Mouse (Mus musculus): ENCODE measurements at regions not wholly inside any gene's neighbourhood (a gene's known extent, or its start where the extent isn't known, plus 50 kb on each side); places are given as distances from the start of the nearest gene placed in this dataset.

GRCm38 (mm10) chr2:143133931-143134330, 55.7 kb downstream of the Otor start:
- intact Hi-C loops (cut with DNase I): no loop called here
- DNase-seq: no peak

DNA sequence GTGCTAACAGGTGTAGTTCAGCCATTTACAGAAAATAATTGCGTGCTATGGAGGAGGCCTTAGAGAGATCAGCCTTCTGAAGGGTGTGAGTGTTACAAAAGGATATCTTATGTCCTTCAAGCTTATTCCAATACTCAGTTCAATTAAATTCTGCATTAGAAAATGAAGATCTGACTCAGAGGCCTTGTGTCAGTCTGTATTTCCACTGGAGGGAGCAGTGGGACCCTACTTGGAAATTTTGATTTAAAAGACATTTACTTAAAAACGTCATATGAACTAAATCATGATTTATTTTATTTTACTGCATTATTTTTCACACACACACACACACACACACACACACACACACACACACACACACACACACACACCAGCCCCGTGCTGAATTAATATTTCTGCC, 70.9 kb downstream of the Otor start:
- DNase-seq: no peak
- intact Hi-C loops (cut with DNase I): no loop called here

- DNase-seq: no peak
- intact Hi-C loops (cut with DNase I): no loop called here
Observed at GRCm38 (mm10) chr2:143164081-143164984, 86.1 kb downstream of the Otor start.

DNA sequence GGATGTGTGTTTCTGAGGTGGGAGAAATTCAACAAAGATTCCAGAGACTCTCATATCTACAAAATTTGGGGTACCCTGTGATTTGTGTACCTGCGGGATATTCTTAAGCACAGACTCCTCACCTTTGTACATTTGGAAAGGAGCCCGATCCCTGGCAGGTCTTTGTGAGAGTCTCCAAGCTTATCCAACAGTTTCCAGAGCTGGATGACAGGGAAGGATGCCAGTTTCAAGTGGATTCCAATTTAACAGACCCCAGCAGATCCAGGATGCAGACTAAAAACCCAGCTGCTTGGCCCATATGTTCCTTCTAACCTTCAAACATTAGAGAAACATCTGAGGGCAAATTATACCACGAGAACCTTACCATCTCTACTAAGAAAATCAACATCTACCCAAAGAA, 88.5 kb downstream of the Otor start:
- DNase-seq: no peak
- intact Hi-C loops (cut with DNase I): no loop called here

DNA sequence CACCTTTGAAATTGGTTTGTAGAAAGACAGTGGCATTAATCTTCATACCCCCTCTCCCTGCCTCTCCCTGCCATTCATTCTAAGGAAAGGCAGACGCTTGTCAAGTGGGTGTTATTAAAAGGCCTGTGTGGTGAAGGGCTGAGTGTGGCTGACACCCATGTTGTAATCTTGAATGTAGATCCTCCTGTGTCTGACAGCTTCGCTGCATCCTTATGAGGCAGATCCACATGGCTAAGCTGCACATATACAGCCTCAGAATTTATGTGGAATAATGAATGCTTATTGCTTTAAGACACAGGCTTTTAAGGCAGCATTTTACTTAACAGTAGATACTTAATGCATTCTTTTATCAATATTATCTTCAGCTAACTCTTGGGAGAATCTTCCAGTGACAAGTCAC, 92.4 kb downstream of the Otor start:
- intact Hi-C loops (cut with DNase I): no loop called here
- DNase-seq: no peak

DNA sequence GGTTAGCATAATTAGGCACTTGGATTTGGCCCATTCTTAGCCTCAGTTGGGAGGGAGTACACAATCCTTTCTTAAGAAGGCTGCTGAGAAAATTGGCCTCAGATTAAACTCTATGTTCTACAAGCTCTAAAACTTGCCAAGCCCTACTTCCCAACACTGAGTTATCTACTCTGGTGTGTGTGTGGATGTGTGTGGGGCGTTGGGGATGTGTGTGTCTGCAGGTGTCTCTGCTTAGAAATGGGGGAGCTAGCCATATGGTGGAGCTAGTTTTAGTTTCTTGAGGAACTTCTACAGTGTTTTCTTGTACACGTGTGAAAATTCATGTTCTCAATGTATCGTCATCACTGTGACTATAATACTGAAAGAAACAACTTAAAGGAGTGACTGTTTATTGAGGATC, 106.3 kb downstream of the Otor start:
- intact Hi-C loops (cut with DNase I): loop anchor here (1.0 kb wide), 1 partner anchor 38 kb away; no protein-coding TSS in a partner anchor

GRCm38 (mm10) chr2:143192256-143193164, 114.2 kb downstream of the Otor start:
- intact Hi-C loops (cut with DNase I): no loop called here
- DNase-seq: no peak

More for the DNA sequence above, 106.3 kb downstream of the Otor start:
- DNase-seq: no peak

DNA sequence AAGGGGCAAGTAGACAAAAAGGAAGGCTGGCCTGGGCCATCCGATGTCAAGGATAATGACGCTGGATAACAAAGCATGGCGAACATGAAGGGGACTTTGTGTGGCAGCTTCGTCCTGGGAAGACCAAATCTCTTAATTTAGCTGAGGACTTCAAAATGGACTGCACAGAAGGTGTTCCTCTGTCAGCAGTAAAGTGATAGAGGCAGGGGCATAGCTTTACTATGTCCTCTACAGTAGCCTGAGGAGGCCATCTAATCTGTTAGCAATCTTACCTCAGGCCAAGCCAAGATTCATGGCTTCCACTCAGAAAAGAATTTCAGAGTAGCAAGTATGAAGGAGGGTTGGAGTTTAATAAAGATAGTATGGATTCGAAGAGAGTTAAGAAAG, 114.9 kb downstream of the Otor start:
- intact Hi-C loops (cut with DNase I): no loop called here
- DNase-seq: no peak

DNA sequence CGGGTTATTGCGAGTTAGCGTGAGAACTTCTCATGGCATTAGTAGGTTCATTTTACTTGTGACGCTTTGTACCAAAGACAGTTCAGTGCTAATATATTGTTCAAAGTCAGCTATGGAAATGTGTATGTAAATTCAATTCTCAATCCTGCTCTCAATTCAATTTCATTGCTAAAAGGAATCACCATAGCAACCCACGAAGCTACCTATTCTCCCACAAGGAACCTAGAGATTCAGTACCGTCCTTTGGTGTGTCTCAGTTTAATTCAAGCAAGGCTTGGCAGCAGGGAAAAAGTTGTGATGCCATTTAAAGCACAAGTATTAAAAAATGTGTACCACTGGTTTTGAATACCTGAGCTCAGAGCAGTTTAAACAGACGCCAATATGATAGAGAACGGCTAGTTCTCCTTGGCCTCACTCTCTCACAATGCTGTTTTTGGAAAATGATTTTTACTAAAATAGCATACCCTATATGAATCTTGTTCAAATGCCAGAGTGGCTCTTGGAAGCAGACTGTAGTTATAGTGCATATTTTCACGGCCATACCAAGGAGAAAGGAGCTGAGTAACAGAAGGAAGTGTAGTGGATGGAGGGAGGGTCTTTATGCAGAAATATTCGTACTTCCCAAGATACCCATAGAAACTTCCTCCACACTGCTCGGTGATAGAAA, 121.4 kb downstream of the Otor start:
- intact Hi-C loops (cut with DNase I): no loop called here
- no peak for DNase-seq

DNA sequence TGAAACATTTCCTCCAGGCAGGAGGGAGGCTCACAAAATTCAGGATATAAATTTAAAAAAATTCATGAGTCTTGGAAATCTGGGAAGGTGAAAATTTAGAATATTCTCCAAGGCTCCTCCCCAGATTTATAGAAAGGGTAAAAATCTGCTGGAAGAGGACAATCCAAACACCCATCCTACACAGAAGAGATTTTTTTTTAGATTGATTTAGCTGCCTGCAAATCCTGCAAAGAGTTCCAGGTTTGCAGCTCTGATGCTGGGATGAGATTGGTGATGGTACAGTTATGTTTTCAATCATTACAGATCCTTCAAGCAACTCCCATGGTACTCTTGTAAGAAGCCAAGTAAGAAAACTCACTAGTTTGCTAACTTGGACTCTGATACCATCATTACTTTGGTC, 127.8 kb downstream of the Otor start:
- intact Hi-C loops (cut with DNase I): no loop called here

GRCm38 (mm10) chr2:143207191-143207590, 128.9 kb downstream of the Otor start:
- intact Hi-C loops (cut with DNase I): no loop called here
- DNase-seq: no peak

More for the DNA sequence above, 127.8 kb downstream of the Otor start:
- no peak for DNase-seq

GRCm38 (mm10) chr2:143217251-143217650, 139.0 kb downstream of the Otor start:
- DNase-seq: no peak
- intact Hi-C loops (cut with DNase I): no loop called here

- intact Hi-C loops (cut with DNase I): no loop called here
- no peak for DNase-seq
Observed at GRCm38 (mm10) chr2:143217760-143218358, 139.6 kb downstream of the Otor start.

GRCm38 (mm10) chr2:143222326-143222725, 144.1 kb downstream of the Otor start:
- no peak for DNase-seq
- intact Hi-C loops (cut with DNase I): loop anchor here (1.0 kb wide), 1 partner anchor 37 kb away; no protein-coding TSS in a partner anchor

DNA sequence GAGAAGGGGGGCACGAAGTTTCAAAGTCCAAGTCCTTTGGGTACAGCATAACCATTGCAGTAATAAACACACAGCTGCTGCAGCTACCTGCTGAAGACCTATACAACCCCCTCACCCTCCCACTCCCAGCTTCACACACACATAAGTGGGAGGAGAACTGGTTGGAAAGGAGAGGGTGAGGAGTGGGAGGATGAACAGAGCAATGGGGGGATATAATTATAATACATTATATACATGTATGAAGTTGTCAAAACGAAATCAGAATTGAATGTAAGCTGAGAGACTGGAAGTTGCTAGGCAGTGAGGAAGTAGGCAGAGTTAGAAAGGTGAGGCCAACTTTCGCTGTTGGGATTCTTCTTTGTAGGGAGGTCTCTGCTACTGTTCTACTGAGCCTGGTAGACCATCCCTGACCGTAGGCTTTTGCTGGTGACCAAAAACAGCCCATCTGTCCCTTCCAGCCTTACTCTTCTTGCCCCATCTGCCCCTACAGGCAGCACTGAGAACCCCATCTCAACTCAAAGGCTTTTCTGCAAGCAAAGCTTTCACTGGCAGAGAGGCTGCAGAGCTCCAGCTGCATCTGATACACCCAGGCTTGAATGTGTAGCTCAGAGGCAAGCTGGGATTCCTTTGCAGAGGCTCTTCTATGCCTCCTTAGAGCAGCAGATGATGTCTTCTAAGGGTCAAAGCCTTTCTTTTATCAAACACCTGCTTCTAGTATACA, 146.3 kb downstream of the Otor start:
- intact Hi-C loops (cut with DNase I): no loop called here
- DNase-seq: no peak

GRCm38 (mm10) chr2:143233795-143234194, 155.5 kb downstream of the Otor start:
- intact Hi-C loops (cut with DNase I): no loop called here
- DNase-seq: no peak

- intact Hi-C loops (cut with DNase I): no loop called here
- DNase-seq: no peak
Observed at GRCm38 (mm10) chr2:143240274-143240673, 162.0 kb downstream of the Otor start.

DNA sequence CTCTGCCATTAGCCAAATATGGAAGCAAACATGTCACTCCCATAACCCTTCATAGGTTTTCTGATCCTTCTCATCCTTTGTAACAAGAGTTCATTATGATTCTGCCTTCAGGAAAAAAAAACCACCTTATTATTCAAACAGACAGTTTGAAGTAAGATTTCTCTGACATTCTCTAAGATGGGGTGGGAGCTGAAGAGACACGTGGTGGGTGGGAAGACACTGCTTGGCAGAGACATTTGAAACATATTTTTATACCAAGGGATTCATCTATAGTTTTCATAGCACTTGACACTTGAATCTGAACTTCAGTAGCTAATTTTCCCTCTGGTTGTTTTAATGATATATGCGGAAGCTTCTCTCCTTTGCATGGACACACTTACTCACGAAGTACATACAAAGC, 165.5 kb downstream of the Otor start:
- no peak for DNase-seq

GRCm38 (mm10) chr2:143246131-143246665, 167.9 kb downstream of the Otor start:
- DNase-seq: no peak
- intact Hi-C loops (cut with DNase I): no loop called here

More for the DNA sequence above, 165.5 kb downstream of the Otor start:
- intact Hi-C loops (cut with DNase I): no loop called here

DNA sequence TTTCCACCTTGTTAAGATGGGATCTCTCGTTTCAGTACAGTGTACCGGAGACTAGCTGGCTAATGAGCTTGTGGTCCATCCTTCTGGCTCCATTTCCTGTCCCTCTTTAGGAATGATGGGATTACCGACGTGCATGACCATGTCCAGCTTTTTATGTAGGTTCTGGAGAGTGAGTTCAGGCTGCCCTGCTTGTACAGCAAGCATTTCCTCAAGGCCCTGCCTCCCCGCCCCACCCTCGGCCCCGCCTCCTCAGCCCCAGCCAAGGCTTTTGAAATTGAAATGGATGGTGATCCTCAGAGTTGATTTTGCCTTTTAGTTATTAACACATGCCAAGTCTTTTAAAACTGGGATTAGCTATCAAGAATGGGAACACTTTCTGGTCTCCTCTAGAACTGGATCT, 190.8 kb downstream of the Otor start:
- no peak for DNase-seq

More for the DNA sequence above, 190.8 kb downstream of the Otor start:
- intact Hi-C loops (cut with DNase I): no loop called here

Measured in heart, postnatal 36 days (tissue).